Mouse (Mus musculus) retina, postnatal 1 day (tissue): Measurements from ENCODE around the gene Wdr61.

Experiments
- DNase-seq: peaks from one replicate; pipeline ENCODE4 v3.0.0-alpha.2; 2012

Wdr61 gene

DNA sequence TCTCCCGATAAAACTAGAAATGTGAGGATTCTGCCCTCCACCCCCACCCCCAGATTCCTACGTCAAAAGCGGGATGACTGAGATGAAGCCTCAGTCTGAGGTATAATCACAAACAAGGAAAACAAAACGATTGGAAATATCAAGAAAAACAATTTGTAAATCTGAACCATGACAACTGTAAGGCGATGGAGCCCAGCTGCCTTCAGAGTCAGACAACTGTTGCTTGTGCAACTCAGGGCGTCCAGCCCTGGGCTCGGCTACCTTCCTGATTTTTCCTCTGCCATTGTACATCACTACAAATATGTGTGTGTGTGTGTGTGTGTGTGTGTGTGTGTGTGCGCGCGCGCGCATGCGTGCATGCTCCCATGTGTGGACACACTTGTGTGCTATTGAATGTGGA, 60.4 kb downstream of the Wdr61 start:
- no peak for DNase-seq

DNA sequence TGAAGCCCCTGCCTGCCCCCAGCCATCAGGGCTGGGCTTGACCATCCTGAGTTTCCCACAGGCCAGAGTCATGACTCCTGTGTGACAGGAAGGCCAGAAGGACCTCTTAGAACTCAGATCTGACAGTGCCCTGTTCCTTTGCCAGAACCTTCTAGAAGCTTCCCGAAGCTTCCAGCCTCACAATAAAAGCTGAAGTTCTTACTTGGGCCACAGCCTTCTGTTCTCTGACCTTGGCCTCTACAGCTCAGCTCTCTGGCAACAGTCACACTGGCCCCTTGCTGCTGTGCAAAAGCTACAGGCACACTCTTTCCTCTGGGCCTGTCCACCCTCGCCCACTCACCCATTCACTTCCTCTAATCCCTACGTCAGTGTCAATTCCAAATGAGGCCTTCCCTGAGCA, 62.4 kb downstream of the Wdr61 start:
- DNase-seq: no peak

GRCm38 (mm10) chr9:54668455-54668854, 65.9 kb downstream of the Wdr61 start:
- peak; percentile 40 for DNase-seq

DNA sequence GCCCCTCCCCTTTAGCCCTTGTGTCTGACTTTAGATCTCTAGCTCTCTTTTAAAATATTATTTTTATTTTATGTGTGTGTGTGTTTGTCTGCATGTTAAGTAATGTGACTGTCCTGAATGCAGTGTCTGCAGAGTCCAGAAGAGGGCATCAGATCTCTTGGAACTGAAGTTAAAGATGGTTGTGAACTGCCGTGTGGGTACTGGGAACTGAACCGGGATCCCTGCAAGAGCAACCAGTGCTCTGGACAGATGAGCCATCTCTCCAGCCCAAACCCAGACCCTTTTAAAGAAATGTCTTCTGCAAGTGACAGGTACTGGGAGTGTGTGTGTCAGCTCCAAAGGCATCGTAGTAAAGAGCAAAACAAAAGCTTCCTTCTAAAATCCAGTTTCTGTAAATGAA, 68.2 kb downstream of the Wdr61 start:
- DNase-seq: no peak
